Mouse (Mus musculus) embryonic fibroblast, embryonic 13.5 days (primary cell): ENCODE results near the gene Myo5a.

Experiments used
- CTCF ChIP-seq: IDR thresholded peaks from 2 replicates; pipeline ENCODE4 v1.5.1; 2011; ENCODE audit warnings: mild to moderate bottlenecking, control low read depth, low read length, moderate library complexity, borderline replicate concordance; ENCODE audit not compliant: insufficient read depth
- POLR2A ChIP-seq: IDR thresholded peaks from 2 replicates; pipeline ENCODE4 v1.6.1; 2011; ENCODE audit warnings: low read depth, mild to moderate bottlenecking, control low read depth, low read length, moderate library complexity

- TF ChIP-seq CTCF (no peak), POLR2A (no peak)
Measured at GRCm38 (mm10) chr9:75160525-75160924, 89.7 kb downstream of the Myo5a start.
